Mouse (Mus musculus) megakaryocyte, embryonic 14.5 days (primary cell): Measurements from ENCODE around the gene Als2.

Experiments
- FLI1 ChIP-seq: IDR thresholded peaks from 2 replicates; pipeline ENCODE4 v1.6.1; 2012; ENCODE audit warnings: low read length, inconsistent platforms, mixed read lengths
- GATA1 ChIP-seq: IDR thresholded peaks from 3 replicates; pipeline ENCODE4 v1.6.1; 2012; ENCODE audit warnings: mixed read lengths, low read length, inconsistent platforms, borderline replicate concordance

GRCm38 (mm10) chr1:59152346-59152745 is 84.7 kb downstream of the Als2 start:
- TF ChIP-seq GATA1: no peak
- no peak for TF ChIP-seq FLI1
